Mouse (Mus musculus): ENCODE results near the gene Npff.
A peak's percentile ranks its signal among the peaks of the same experiment; 100 is the strongest.

Gene Npff

GRCm38 (mm10) chr15:102519211-102520141 lies 5.3 kb downstream of the Npff start:
- DNase-seq (ENCODE audit: low spot score in 2 of 2), result no peak

DNA sequence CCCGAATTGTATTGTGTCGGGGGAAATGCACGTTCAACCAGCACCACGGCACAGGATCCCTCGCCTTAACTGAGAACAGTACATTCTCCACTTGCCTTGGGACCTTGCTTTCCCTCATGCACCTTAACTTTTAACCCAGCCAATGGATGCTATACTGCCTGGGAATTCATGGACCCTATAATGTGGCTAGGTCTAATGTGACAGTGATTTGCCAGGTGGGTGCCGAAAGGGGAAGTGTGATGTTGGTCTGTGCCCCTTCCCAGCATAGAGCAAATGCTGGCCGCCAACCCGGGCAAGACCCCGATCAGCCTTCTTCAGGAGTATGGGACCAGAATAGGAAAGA lies 5.9 kb downstream of the Npff start:
- no peak for DNase-seq (ENCODE audit: low spot score in 2 of 2)

GRCm38 (mm10) chr15:102517976-102518858 lies 6.5 kb downstream of the Npff start, which contains the start of gene Tarbp2:
Tarbp2 (plus strand) TSS chr15:102518192.
- DNase-seq (ENCODE audit: low spot score in 2 of 2), result peak; percentile 100

- no peak for DNase-seq (ENCODE audit: low spot score in 2 of 2)
These were observed 7.1 kb downstream of the Npff start for GRCm38 (mm10) chr15:102517631-102517975.

GRCm38 (mm10) chr15:102516728-102517404 lies 7.9 kb downstream of the Npff start, which contains the start of gene Map3k12:
Map3k12 (minus strand) TSS chr15:102517064.
- peak in 1 of 2 experiments; percentile 76 for DNase-seq (ENCODE audit: low spot score in 2 of 2)

DNA sequence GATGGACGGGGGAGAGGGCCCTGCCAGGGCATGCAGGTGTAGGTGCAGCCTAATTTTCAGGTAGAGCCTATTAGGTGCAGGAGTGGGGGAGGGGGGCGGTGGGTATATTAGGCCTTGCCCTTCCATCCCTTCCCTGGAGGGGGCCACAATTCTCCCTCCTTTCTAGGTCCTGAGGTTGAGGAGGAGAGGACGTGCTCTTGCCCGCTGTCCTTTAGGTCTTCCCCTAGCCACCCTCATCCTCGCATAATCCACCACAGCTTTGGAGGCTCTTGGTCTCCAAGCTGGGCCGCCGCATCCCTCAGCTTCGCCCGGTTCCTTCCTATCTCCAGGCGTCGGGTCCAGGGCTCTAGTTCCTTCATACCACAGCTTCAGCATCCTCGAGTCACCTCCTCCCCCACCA lies 8.4 kb downstream of the Npff start:
- DNase-seq (ENCODE audit: low spot score in 2 of 2), result peak in 1 of 2 experiments; percentile 47

- DNase-seq (ENCODE audit: low spot score in 2 of 2), result no peak
These were observed 9.0 kb downstream of the Npff start for GRCm38 (mm10) chr15:102515791-102516190.

- no peak for DNase-seq (ENCODE audit: low spot score in 2 of 2)
These were observed 9.5 kb downstream of the Npff start for GRCm38 (mm10) chr15:102515261-102515660.

- no peak for DNase-seq (ENCODE audit: low spot score in 2 of 2)
These were observed 11.7 kb downstream of the Npff start for GRCm38 (mm10) chr15:102513004-102513403.

DNA sequence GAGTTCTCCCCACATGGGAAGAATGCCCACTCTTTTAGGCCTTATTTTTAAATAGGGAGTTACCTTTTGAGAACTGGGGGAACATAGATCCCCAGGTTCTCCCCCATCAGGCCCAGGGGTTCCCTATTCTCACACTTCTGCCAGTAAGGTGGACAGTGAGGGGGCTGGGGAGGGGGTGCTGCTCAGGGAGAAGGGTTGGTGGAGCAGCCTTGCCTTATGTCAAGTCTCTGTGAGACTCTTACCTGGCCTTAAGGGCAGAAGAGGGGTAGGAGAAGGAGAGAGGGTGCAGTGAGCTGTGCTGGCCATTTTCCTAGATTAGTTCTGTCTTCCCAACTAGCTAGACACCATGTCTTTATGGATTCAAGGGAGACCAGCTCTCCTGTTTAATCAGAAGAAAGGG lies 12.3 kb downstream of the Npff start:
- no peak for DNase-seq (ENCODE audit: low spot score in 2 of 2)

DNA sequence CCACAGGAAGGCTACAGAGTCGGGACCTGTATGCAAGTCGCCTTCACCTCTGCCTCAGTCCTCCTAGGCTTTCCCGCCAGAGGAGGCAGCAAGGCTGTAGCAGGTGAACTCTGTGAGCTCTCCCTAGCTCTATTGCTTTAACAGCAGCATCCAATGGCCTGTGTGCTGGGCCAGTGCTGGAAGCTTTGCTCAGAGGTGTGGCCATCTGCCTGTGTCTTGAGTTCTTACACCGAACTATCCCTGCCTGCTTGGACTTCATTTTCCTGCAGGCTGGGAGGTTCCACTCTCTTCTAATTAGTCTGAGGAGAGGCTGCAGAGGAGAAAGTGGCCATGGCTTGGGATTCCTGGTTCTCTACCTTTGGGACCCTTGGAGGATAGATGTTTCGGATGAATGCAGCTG lies 12.7 kb downstream of the Npff start:
- no peak for DNase-seq (ENCODE audit: low spot score in 2 of 2)

- DNase-seq (ENCODE audit: low spot score in 2 of 2), result no peak
These were observed 13.4 kb downstream of the Npff start for GRCm38 (mm10) chr15:102511285-102511833.

- DNase-seq (ENCODE audit: low spot score in 2 of 2), result peak; percentile 78 to 86
These were observed 14.0 kb downstream of the Npff start for GRCm38 (mm10) chr15:102510590-102511284.

DNA sequence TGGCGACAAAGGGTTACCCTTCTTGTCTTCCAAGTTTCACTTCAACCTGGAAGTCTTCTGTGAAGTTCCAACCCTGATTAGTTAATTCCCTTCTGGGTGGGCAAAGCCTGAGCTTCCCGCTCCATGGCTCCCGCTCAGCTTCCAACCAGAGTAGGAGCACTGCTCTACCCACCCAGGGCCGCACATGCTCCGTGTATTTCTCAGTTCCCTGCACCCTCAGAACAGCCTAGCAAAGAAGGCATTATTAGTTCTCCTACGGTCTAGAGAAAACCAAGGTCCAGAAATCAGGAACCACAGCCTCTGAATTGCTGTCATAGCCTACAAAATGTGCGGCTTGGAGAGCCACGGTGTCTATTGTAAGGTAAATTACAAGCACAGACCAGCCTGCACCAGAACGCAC lies 14.6 kb downstream of the Npff start:
- no peak for DNase-seq (ENCODE audit: low spot score in 2 of 2)

GRCm38 (mm10) chr15:102508336-102508735 lies 16.4 kb downstream of the Npff start:
- DNase-seq (ENCODE audit: low spot score in 2 of 2), result no peak

GRCm38 (mm10) chr15:102507561-102507960 lies 17.2 kb downstream of the Npff start:
- DNase-seq (ENCODE audit: low spot score in 2 of 2), result no peak

DNA sequence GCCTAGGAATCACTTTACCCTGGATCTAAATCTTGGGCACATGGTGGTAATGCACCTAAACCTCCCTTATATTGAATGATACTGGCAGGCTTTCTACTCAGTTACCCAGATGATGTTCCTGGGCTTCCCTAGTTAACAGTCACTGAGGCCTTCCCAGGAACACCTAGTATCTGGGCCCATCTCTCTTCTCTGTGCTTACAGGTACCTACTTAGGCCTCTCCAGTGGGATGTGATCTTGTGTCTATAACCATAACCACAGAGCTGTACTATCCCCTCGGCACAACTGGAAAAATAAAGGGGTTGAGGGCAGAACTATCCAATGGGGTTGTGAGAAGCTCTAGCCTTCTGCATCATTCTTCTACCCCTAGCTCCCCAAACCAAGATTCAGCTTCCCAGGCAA lies 17.9 kb downstream of the Npff start:
- DNase-seq (ENCODE audit: low spot score in 2 of 2), result no peak

DNA sequence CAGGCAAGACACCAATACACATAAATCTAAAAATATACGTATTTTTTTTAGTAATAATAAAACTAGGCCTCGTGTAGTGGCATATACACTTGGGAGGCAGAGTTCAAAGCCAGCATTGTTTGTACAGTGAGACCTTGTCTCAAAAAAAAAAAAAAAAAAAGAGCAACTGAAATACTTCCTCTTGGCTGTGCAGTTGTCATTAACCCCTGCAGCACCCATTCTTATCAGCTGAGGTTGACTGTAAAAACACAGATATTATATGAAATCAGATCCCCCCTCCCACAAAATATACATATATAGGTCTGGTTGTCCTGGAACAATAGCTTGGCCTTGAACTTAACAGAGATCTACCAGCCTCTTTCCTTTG lies 18.3 kb downstream of the Npff start:
- DNase-seq (ENCODE audit: low spot score in 2 of 2), result no peak

GRCm38 (mm10) chr15:102505770-102506463 lies 18.8 kb downstream of the Npff start:
- no peak for DNase-seq (ENCODE audit: low spot score in 2 of 2)

DNA sequence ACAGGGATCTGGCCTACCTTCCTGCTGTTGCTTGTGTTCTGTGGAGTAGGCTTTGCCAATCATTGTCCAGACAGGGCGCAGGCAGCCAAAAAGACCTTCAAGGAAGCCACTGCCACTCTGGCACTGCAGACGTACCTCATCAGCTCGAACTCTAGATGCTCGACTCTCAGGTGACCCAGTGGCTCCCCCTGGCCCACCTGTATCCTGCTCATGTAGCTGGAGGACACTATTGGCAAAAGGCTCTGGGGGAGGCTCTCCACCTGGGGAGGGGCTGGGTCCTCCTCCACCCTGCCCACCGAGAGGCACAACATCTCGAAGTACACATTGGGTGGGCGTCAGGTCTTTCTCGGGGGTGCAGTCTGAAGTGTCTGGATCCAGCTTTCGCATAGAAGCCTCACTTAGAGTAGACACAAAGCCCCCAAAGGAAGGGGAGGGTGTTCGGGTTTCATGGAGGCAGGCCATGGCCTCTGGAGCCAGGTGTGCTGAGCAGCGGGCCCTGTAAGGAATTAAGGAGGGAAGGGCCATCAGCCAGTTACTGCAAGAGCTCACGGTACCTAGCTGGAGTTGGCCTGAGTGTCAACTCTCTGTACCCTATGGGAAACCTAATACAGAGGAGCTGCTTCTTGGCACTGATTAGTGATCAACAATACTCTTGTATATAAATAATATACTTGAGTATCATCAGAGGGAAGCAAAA lies 19.5 kb downstream of the Npff start:
- no peak for DNase-seq (ENCODE audit: low spot score in 2 of 2)

Data from left cerebral cortex, adult 9 months (tissue).